ENCODE assay signal across 19 mouse cellular contexts in the genomic region with DNA sequence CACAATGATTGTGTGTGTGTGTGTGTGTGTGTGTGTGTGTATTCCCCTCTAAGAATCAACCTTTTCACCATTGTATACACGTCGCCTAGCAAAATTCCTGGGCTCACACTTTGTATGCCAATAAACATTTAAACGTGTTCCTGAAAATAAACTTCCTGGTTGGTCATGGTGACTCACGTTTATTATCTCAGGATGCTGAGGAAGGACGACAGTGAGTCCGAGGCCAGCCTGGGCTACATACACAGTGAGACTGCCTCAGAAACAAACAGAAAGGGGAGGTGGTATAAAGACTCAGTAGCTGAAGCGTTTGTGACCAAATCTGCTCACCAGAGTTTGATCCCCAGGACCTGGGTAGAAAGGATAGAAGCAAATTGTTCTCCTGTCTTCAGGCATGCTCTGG.
"Had no signal": no experiment of that assay in that cellular context is flagged by ENCODE, and none has a peak within 500 bp of the region (broad histone marks: within the 10 kb centered on the region; RNA-seq: fewer than 3 reads in every experiment).

No protein-coding gene starts in this region.

- ATAC-seq: midbrain, embryonic 16.5 days had no signal

- H3K27ac ChIP-seq: midbrain, embryonic 10.5 days; midbrain, embryonic 12.5 days; neural tube, embryonic 13.5 days; neural tube, embryonic 15.5 days; stomach, embryonic 15.5 days had no signal

- H3K4me1 ChIP-seq: midbrain, embryonic 10.5 days; midbrain, embryonic 12.5 days; neural tube, embryonic 13.5 days; neural tube, embryonic 15.5 days; stomach, embryonic 15.5 days had no signal

- H3K9me3 ChIP-seq: midbrain, embryonic 10.5 days; midbrain, embryonic 12.5 days; neural tube, embryonic 13.5 days; neural tube, embryonic 15.5 days; stomach, embryonic 15.5 days had no signal

- H3K9ac ChIP-seq: lung, embryonic 14.5 days; midbrain, embryonic 12.5 days; neural tube, embryonic 13.5 days; neural tube, embryonic 15.5 days; stomach, embryonic 15.5 days had no signal

- H3K4me2 ChIP-seq: lung, embryonic 14.5 days; midbrain, embryonic 12.5 days; neural tube, embryonic 13.5 days; neural tube, embryonic 15.5 days; stomach, embryonic 15.5 days had no signal

- H3K36me3 ChIP-seq: stomach, embryonic 15.5 days had no signal

- H3K27me3 ChIP-seq: midbrain, embryonic 12.5 days; neural tube, embryonic 13.5 days; neural tube, embryonic 15.5 days; stomach, embryonic 15.5 days had no signal

- H3K4me3 ChIP-seq: midbrain, embryonic 10.5 days; midbrain, embryonic 12.5 days; myocyte; neural tube, embryonic 13.5 days; neural tube, embryonic 15.5 days; stomach, embryonic 15.5 days had no signal

- DNase-seq: lung, adult 18-20 months; lung, embryonic 14.5 days; lung, postnatal 14 days; lung, postnatal 36 days; midbrain, embryonic 14.5 days; retina, postnatal 1 day; right cerebral cortex, adult 18-20 months; right cerebral cortex, postnatal 25 days; right cerebral cortex, postnatal 4 days; thymus, adult 18-20 months; thymus, postnatal 14 days; thymus, postnatal 36 days had no signal
